Mouse (Mus musculus): ENCODE measurements around the gene Opcml.

DNA sequence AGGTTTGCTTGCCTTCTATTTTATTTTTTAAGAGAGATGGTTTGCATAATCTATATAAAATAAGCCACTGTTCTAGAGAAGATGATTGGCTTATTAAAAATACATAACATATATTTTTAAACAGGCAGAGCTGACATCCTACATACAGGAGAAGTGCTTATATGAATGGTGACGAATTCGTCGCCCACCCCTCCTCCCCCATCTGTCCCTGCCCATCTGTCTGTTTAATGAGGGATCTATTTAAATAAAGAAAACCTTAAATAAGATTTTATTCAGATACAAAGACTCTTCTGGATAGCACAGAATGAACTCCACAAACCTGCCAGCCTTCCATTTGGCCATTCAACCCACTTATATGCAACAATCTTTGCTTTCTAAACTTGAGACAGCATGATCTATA lies 872.3 kb downstream of the Opcml start:
- TF ChIP-seq ZNF384 (IDR thresholded peaks at IDR 0.05; ENCODE audit: low read depth, low read length) (no peak), HCFC1 (IDR thresholded peaks at IDR 0.05; ENCODE audit: borderline replicate concordance, insufficient read depth, low read length) (no peak)
